Comparison of ENCODE assay signal across 9 mouse cellular contexts in the genomic region with DNA sequence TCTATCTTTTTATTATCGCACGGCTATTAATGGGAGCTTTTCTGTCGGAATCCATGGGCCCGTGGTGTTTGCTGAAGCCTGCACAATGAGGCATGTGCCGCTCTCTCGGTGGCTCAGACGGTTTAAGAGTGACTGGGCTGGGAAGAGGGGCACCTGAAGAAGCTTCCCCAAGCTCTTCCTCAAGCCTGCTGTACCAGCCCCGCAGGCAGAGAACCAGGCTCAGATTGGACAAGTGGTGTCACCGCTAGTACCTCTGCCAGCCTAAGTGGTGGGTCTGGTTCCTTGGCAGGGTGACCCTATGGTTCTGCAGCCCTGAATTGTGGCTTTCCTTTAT. TPM values are rescaled to one million over a fixed set of nuclear protein-coding genes. Genes with fewer than 3 reads are reported as not detected.
A peak's percentile ranks its signal among the peaks of the same experiment; 100 is the strongest.
DNase-seq lines count a peak whose midpoint lies in the region; ATAC-seq lines count a peak whose summit lies in the region.
"Had no signal": no experiment of that assay in that cellular context is flagged by ENCODE, and none has a peak within 500 bp of the region (broad histone marks: within the 10 kb centered on the region; RNA-seq: fewer than 3 reads in every experiment).

No protein-coding gene starts in this region.

- no peaks in the 10 kb centered on the region for H3K36me3 ChIP-seq in heart, embryonic 11.5 days (ENCODE audit: control insufficient read depth, insufficient read depth, low read length)
- H3K36me3 ChIP-seq in midbrain, embryonic 10.5 days, result no peaks in the 10 kb centered on the region
- H3K36me3 ChIP-seq in midbrain, embryonic 16.5 days (ENCODE audit: control insufficient read depth, insufficient read depth, low read length), result no peaks in the 10 kb centered on the region
- no peaks in the 10 kb centered on the region for H3K36me3 ChIP-seq in limb, embryonic 10.5 days
- no peaks in the 10 kb centered on the region for H3K36me3 ChIP-seq in stomach, embryonic 16.5 days (ENCODE audit: control insufficient read depth, insufficient read depth, low read length)

- peak overlapping the region; percentile 36; the same call in 1 of the 2 replicates for H3K9ac ChIP-seq in heart, embryonic 11.5 days (ENCODE audit: low read depth, low read length)
- no peak overlapping the region for H3K9ac ChIP-seq in midbrain, embryonic 16.5 days (ENCODE audit: low read depth, low read length)
- H3K9ac ChIP-seq in stomach, embryonic 16.5 days (ENCODE audit: low read length), result peak overlapping the region; percentile 64
- H3K9ac ChIP-seq: liver, embryonic 14.5 days had no signal

- DNase-seq in heart, adult 18-20 months, result no peak
- DNase-seq in midbrain, embryonic 10.5 days (ENCODE audit: low spot score), result no peak
- peak; percentile 50 for DNase-seq in limb, embryonic 10.5 days (ENCODE audit: low spot score)
- DNase-seq in frontal cortex, postnatal 10 days (ENCODE audit: low spot score in 2 of 2), result no peak
- no peak for DNase-seq in yolk sac, embryonic 10.5 days (ENCODE audit: low spot score)

- peaks cover 14% of the 10 kb centered on the region for H3K4me1 ChIP-seq in heart, embryonic 11.5 days (ENCODE audit: control insufficient read depth, insufficient read depth, low read length)
- H3K4me1 ChIP-seq in midbrain, embryonic 10.5 days, result peaks cover 46% of the 10 kb centered on the region
- peaks cover 9% of the 10 kb centered on the region for H3K4me1 ChIP-seq in midbrain, embryonic 16.5 days (ENCODE audit: control insufficient read depth, insufficient read depth, low read length)
- H3K4me1 ChIP-seq in limb, embryonic 10.5 days, result peaks cover 47% of the 10 kb centered on the region
- peaks cover 26% of the 10 kb centered on the region for H3K4me1 ChIP-seq in stomach, embryonic 16.5 days (ENCODE audit: control insufficient read depth, insufficient read depth, low read length)

- H3K4me3 ChIP-seq in heart, embryonic 11.5 days (ENCODE audit: low read depth, low read length), result no peak overlapping the region
- peak overlapping the region; percentile 45 for H3K4me3 ChIP-seq in midbrain, embryonic 10.5 days
- no peak overlapping the region for H3K4me3 ChIP-seq in midbrain, embryonic 16.5 days (ENCODE audit: low read depth, low read length)
- H3K4me3 ChIP-seq in limb, embryonic 10.5 days, result peak overlapping the region; percentile 40; the same call in 1 of the 2 replicates
- H3K4me3 ChIP-seq in stomach, embryonic 16.5 days (replicated peaks; ENCODE audit: low read length), result no peak overlapping the region

- 33% methylated on average over 9 of the region's 9 CpGs for WGBS in heart, embryonic 11.5 days (ENCODE audit: insufficient replicate concordance)
- 46% methylated on average over 9 of the region's 9 CpGs for WGBS in midbrain, embryonic 10.5 days
- WGBS in midbrain, embryonic 16.5 days, result 28% methylated on average over 9 of the region's 9 CpGs
- WGBS in limb, embryonic 10.5 days, result 49% methylated on average over 9 of the region's 9 CpGs
- 34% methylated on average over 9 of the region's 9 CpGs for WGBS in stomach, embryonic 16.5 days

- ATAC-seq in heart, embryonic 11.5 days (replicated peaks; ENCODE audit: insufficient number of reproducible peaks, low FRiP score, low TSS enrichment), result no peak
- ATAC-seq in midbrain, embryonic 16.5 days, result no peak
- ATAC-seq in stomach, embryonic 16.5 days (ENCODE audit: insufficient read depth, low FRiP score), result no peak

- peak overlapping the region; percentile 56 for H3K4me2 ChIP-seq in heart, embryonic 11.5 days
- no peak overlapping the region for H3K4me2 ChIP-seq in midbrain, embryonic 16.5 days (ENCODE audit: low read length)
- peak overlapping the region; percentile 48; the same call in 1 of the 2 replicates for H3K4me2 ChIP-seq in stomach, embryonic 16.5 days (ENCODE audit: low read depth, low read length)

- H3K27ac ChIP-seq in heart, embryonic 11.5 days (ENCODE audit: low read depth, low read length), result peak overlapping the region; percentile 60
- H3K27ac ChIP-seq in midbrain, embryonic 10.5 days (replicated peaks), result peak overlapping the region; percentile 92
- no peak overlapping the region for H3K27ac ChIP-seq in midbrain, embryonic 16.5 days (ENCODE audit: low read length)
- peak overlapping the region; percentile 96 for H3K27ac ChIP-seq in limb, embryonic 10.5 days
- H3K27ac ChIP-seq in stomach, embryonic 16.5 days (ENCODE audit: low read length), result peak overlapping the region; percentile 83
- H3K27ac ChIP-seq: liver, embryonic 14.5 days had no signal

- H3K9me3 ChIP-seq in heart, embryonic 11.5 days (replicated peaks; ENCODE audit: control insufficient read depth, low read length), result no peaks in the 10 kb centered on the region
- H3K9me3 ChIP-seq in midbrain, embryonic 10.5 days (replicated peaks), result 0 out of 2 replicates have a peak, but pooled peaks cover 4% of the 10 kb centered on the region
- H3K9me3 ChIP-seq in midbrain, embryonic 16.5 days (replicated peaks; ENCODE audit: control insufficient read depth, low read length, poor library complexity, severe bottlenecking), result no peaks in the 10 kb centered on the region
- no peaks in the 10 kb centered on the region for H3K9me3 ChIP-seq in limb, embryonic 10.5 days (replicated peaks)
- no peaks in the 10 kb centered on the region for H3K9me3 ChIP-seq in stomach, embryonic 16.5 days (replicated peaks; ENCODE audit: control insufficient read depth, low read length)

- no peaks in the 10 kb centered on the region for H3K27me3 ChIP-seq in heart, embryonic 11.5 days (ENCODE audit: control insufficient read depth, insufficient read depth, low read length)
- H3K27me3 ChIP-seq in midbrain, embryonic 10.5 days (ENCODE audit: low read depth, poor library complexity, severe bottlenecking), result no peaks in the 10 kb centered on the region
- no peaks in the 10 kb centered on the region for H3K27me3 ChIP-seq in midbrain, embryonic 16.5 days (ENCODE audit: control insufficient read depth, insufficient read depth, low read depth, low read length)
- H3K27me3 ChIP-seq in limb, embryonic 10.5 days (ENCODE audit: low read depth, poor library complexity, severe bottlenecking), result no peaks in the 10 kb centered on the region
- H3K27me3 ChIP-seq in stomach, embryonic 16.5 days (ENCODE audit: control insufficient read depth, insufficient read depth, low read length), result no peaks in the 10 kb centered on the region

RNA-seq across cellular contexts. Expression of gene Ddit4, which starts 13.7 kb away (rescaled TPM):
- 1.9 and 3.4 TPM in 2 replicates for polyA plus RNA-seq in heart, embryonic 11.5 days (2014; fragmentation: Nextera tagmentation; extraction: Ambion mirVana)
- total RNA-seq in heart, adult 18-20 months (2021), result 100 to 1,000 TPM; 158 to 190 TPM
- 31.8 and 31.9 TPM in 2 replicates for polyA plus RNA-seq in midbrain, embryonic 10.5 days (2016; fragmentation: Nextera tagmentation; extraction: Ambion mirVana)
- polyA plus RNA-seq in midbrain, embryonic 16.5 days (2015; fragmentation: Nextera tagmentation; extraction: Ambion mirVana), result 52.7 and 66.3 TPM in 2 replicates
- 30.3 and 58.7 TPM in 2 replicates for polyA plus RNA-seq in limb, embryonic 10.5 days (2016; fragmentation: Nextera tagmentation; extraction: Ambion mirVana)
- polyA plus RNA-seq in stomach, embryonic 16.5 days (2015; fragmentation: Nextera tagmentation; extraction: Ambion mirVana), result 30.4 and 34.8 TPM in 2 replicates

RNA-seq across cellular contexts. Expression of gene Ascc1, which starts 37.3 kb away (rescaled TPM):
- polyA plus RNA-seq in heart, embryonic 11.5 days (2014; fragmentation: Nextera tagmentation; extraction: Ambion mirVana), result 34.5 and 36.2 TPM in 2 replicates
- total RNA-seq in heart, adult 18-20 months (2021), result 10 to 100 TPM; 23.2 to 25.9 TPM
- 34.4 and 35.5 TPM in 2 replicates for polyA plus RNA-seq in midbrain, embryonic 10.5 days (2016; fragmentation: Nextera tagmentation; extraction: Ambion mirVana)
- 54.0 and 54.5 TPM in 2 replicates for polyA plus RNA-seq in midbrain, embryonic 16.5 days (2015; fragmentation: Nextera tagmentation; extraction: Ambion mirVana)
- polyA plus RNA-seq in limb, embryonic 10.5 days (2016; fragmentation: Nextera tagmentation; extraction: Ambion mirVana), result 32.1 and 36.5 TPM in 2 replicates
- polyA plus RNA-seq in stomach, embryonic 16.5 days (2015; fragmentation: Nextera tagmentation; extraction: Ambion mirVana), result 45.2 and 46.2 TPM in 2 replicates

RNA-seq across cellular contexts. Expression of gene Anapc16, which starts 37.6 kb away (rescaled TPM):
- polyA plus RNA-seq in heart, embryonic 11.5 days (2014; fragmentation: Nextera tagmentation; extraction: Ambion mirVana), result 70.6 and 84.1 TPM in 2 replicates
- total RNA-seq in heart, adult 18-20 months (2021), result 10 to 100 TPM; 73.8 to 84.0 TPM
- polyA plus RNA-seq in midbrain, embryonic 10.5 days (2016; fragmentation: Nextera tagmentation; extraction: Ambion mirVana), result 111 and 113 TPM in 2 replicates
- polyA plus RNA-seq in midbrain, embryonic 16.5 days (2015; fragmentation: Nextera tagmentation; extraction: Ambion mirVana), result 98.9 and 104 TPM in 2 replicates
- 103 and 111 TPM in 2 replicates for polyA plus RNA-seq in limb, embryonic 10.5 days (2016; fragmentation: Nextera tagmentation; extraction: Ambion mirVana)
- polyA plus RNA-seq in stomach, embryonic 16.5 days (2015; fragmentation: Nextera tagmentation; extraction: Ambion mirVana), result 75.6 and 90.7 TPM in 2 replicates

Comparison
In these comparisons a context has a peak if more than half of its experiments do, and no peak if none do; other contexts are left out.
1. H3K4me3 ChIP-seq: peak in midbrain, embryonic 10.5 days (single experiment) and limb, embryonic 10.5 days (single experiment); none in heart, embryonic 11.5 days (single experiment), midbrain, embryonic 16.5 days (single experiment) and stomach, embryonic 16.5 days (single experiment).